ENCODE assay signal across 8 mouse cellular contexts in the genomic region with DNA sequence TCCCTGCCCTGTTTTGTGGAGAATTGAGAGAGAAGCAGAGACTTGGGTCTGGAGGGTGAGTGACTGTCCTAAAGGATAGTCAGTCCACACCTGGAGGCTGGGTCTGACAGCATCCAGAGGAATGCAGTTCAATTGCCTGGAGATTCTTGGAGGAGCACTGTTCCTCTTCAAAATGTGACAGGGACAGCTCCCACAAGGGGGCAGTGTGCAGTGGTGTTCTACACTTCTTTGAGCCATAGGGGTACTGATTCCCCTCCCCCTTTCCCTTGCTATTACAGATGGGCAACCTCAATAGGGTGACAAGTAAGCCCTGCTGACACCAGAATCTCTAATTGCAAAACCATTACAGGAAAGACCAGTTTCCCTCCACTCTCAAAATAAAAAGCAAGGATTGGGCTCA.
DNase-seq lines count a peak whose midpoint lies in the region; ATAC-seq and TF ChIP-seq lines count a peak whose summit lies in the region.

No protein-coding gene starts in this region.

- intact Hi-C loops in gastrocnemius, postnatal 36 days (cut with DNase I), result loop anchor here (5.0 kb wide), 1 partner anchor 66 kb away; no protein-coding TSS in a partner anchor

- no peak for ATAC-seq in liver, embryonic 14.5 days (ENCODE audit: insufficient read depth)
- ATAC-seq in activated CD4-positive, CD25-positive, alpha-beta regulatory T cell, adult 4 months, result no peak

- no peaks in the 10 kb centered on the region for H3K9me3 ChIP-seq in liver, embryonic 14.5 days (ENCODE audit: control insufficient read depth, low read length)
- no peaks in the 10 kb centered on the region for H3K9me3 ChIP-seq in E14TG2a.4 (ENCODE audit: low read length)

- no peak overlapping the region for H3K4me3 ChIP-seq in liver, embryonic 14.5 days (ENCODE audit: insufficient read depth in 1 of 2, low read depth in 2 of 2, low read length in 2 of 2)
- no peak overlapping the region for H3K4me3 ChIP-seq in E14TG2a.4 (replicated peaks; ENCODE audit: low read length)

- no peaks in the 10 kb centered on the region for H3K27me3 ChIP-seq in liver, embryonic 14.5 days (ENCODE audit: control insufficient read depth, insufficient read depth, low read length)
- no peaks in the 10 kb centered on the region for H3K27me3 ChIP-seq in E14TG2a.4 (ENCODE audit: insufficient read depth, low read length)

- no peak overlapping the region for H3K9ac ChIP-seq in liver, embryonic 14.5 days (replicated peaks)

- TF ChIP-seq CTCF in liver, embryonic 14.5 days (IDR thresholded peaks at IDR 0.05; ENCODE audit: low read depth), result peak; percentile 17; the same call in 1 of the 2 replicates
- peak; percentile 17; the same call in 1 of the 2 replicates for TF ChIP-seq CTCF in E14TG2a.4 (conservative IDR thresholded peaks at IDR 0.05; ENCODE audit: low read length)

- no peak for TF ChIP-seq EP300 in liver, embryonic 14.5 days (IDR thresholded peaks at IDR 0.05; ENCODE audit: low read depth)

- no peaks in the 10 kb centered on the region for H3K36me3 ChIP-seq in liver, embryonic 14.5 days (replicated peaks; ENCODE audit: control insufficient read depth, insufficient read depth, low read depth)
- H3K36me3 ChIP-seq in E14TG2a.4 (ENCODE audit: insufficient read depth, low read length), result no peaks in the 10 kb centered on the region

- no peak overlapping the region for H3K27ac ChIP-seq in liver, embryonic 14.5 days

- no peak overlapping the region for H3K4me2 ChIP-seq in liver, embryonic 14.5 days (ENCODE audit: low read depth)

- H3K4me1 ChIP-seq in liver, embryonic 14.5 days (replicated peaks; ENCODE audit: control insufficient read depth in 2 of 2, insufficient read depth in 2 of 2, low read length in 1 of 2), result no peaks in the 10 kb centered on the region
- no peaks in the 10 kb centered on the region for H3K4me1 ChIP-seq in E14TG2a.4 (replicated peaks; ENCODE audit: low read depth, low read length)

- peak; percentile 8 for DNase-seq in gastrocnemius, postnatal 10 days
- DNase-seq in gastrocnemius, postnatal 4 days (ENCODE audit: low spot score in 2 of 2), result no peak
- DNase-seq in liver, embryonic 14.5 days (ENCODE audit: low read depth in 3 of 3, low spot score in 3 of 3), result no peak
- no peak for DNase-seq in liver
- peak; percentile 11 for DNase-seq in embryo, embryonic 10.5 days (ENCODE audit: low spot score)
- no peak for DNase-seq in gastrocnemius, postnatal 36 days

Comparison
In these comparisons a context has a peak if more than half of its experiments do, and no peak if none do; other contexts are left out.
1. DNase-seq: peak in gastrocnemius, postnatal 10 days (single experiment) and embryo, embryonic 10.5 days (single experiment); none in gastrocnemius, postnatal 4 days (0 of 2), liver, embryonic 14.5 days (0 of 3), liver (single experiment) and gastrocnemius, postnatal 36 days (0 of 2).